8 mouse cellular contexts compared by ENCODE assay signal in genomic region chr11:70432048-70432894, GRCm38 (mm10). TPM values are rescaled to one million over a fixed set of nuclear protein-coding genes. Genes with fewer than 3 reads are reported as not detected.
DNase-seq lines count a peak whose midpoint lies in the region; ATAC-seq and TF ChIP-seq lines count a peak whose summit lies in the region.

Gene Arrb2 (plus strand): TSS chr11:70432635.

- ATAC-seq in kidney, embryonic 14.5 days (ENCODE audit: low FRiP score, low TSS enrichment) = peak; percentile 97
- ATAC-seq in limb, embryonic 15.5 days (ENCODE audit: insufficient number of reproducible peaks, low FRiP score, low TSS enrichment, low read depth) = peak; percentile 96

- H3K4me1 ChIP-seq in bone marrow macrophage, adult 2 months (ENCODE audit: control insufficient read depth, insufficient read depth, low read length) = peaks cover 26% of the 10 kb centered on the region
- peaks cover 5% of the 10 kb centered on the region for H3K4me1 ChIP-seq in embryonic fibroblast, embryonic 13.5 days (ENCODE audit: control insufficient read depth, insufficient read depth, low read length)
- peaks cover 10% of the 10 kb centered on the region for H3K4me1 ChIP-seq in kidney, embryonic 14.5 days (ENCODE audit: control insufficient read depth, insufficient read depth, low read length)
- H3K4me1 ChIP-seq in limb, embryonic 15.5 days = peaks cover 14% of the 10 kb centered on the region

- TF ChIP-seq CTCF in bone marrow macrophage, adult 2 months (IDR thresholded peaks at IDR 0.05; ENCODE audit: low read depth, low read length) = peak; percentile 50; the same call in 1 of the 2 replicates
- peak; percentile 80; the same call in 1 of the 2 replicates for TF ChIP-seq CTCF in embryonic fibroblast, embryonic 13.5 days (IDR thresholded peaks at IDR 0.05; ENCODE audit: borderline replicate concordance, insufficient read depth, low read length)

- no peaks in the 10 kb centered on the region for H3K27me3 ChIP-seq in kidney, embryonic 14.5 days (ENCODE audit: control insufficient read depth, insufficient read depth, low read length)
- H3K27me3 ChIP-seq in limb, embryonic 15.5 days = no peaks in the 10 kb centered on the region

- peaks cover 9% of the 10 kb centered on the region; the same call in 1 of the 2 replicates for H3K36me3 ChIP-seq in kidney, embryonic 14.5 days (ENCODE audit: control insufficient read depth, insufficient read depth, low read length)
- peaks cover 18% of the 10 kb centered on the region for H3K36me3 ChIP-seq in limb, embryonic 15.5 days

- peak within 1 kb of the TSS; percentile 70 for H3K4me3 ChIP-seq in bone marrow macrophage, adult 2 months (ENCODE audit: insufficient read depth, low read length)
- H3K4me3 ChIP-seq in embryonic fibroblast, embryonic 13.5 days (ENCODE audit: insufficient read depth, low read length) = peak within 1 kb of the TSS; percentile 83
- peak within 1 kb of the TSS; percentile 61 for H3K4me3 ChIP-seq in kidney, embryonic 14.5 days (ENCODE audit: low read length)
- H3K4me3 ChIP-seq in limb, embryonic 15.5 days = peak within 1 kb of the TSS; percentile 83

- H3K4me2 ChIP-seq in kidney, embryonic 14.5 days (replicated peaks; ENCODE audit: low read depth, low read length) = peak within 1 kb of the TSS; percentile 63
- H3K4me2 ChIP-seq in limb, embryonic 15.5 days = peak within 1 kb of the TSS; percentile 82

- H3K9ac ChIP-seq in kidney, embryonic 14.5 days (ENCODE audit: low read depth, low read length) = peak within 1 kb of the TSS; percentile 73
- H3K9ac ChIP-seq in limb, embryonic 15.5 days = peak within 1 kb of the TSS; percentile 76

- peak; percentile 97 for DNase-seq in A20 (ENCODE audit: low read depth, low spot score)
- DNase-seq in heart, adult 9 months (ENCODE audit: low spot score in 2 of 2) = peak; percentile 98
- peak; percentile 93 to 96 for DNase-seq in monocyte, adult 2 months (ENCODE audit: low read depth in 1 of 2, low spot score in 2 of 2)
- peak; percentile 97 to 98 for DNase-seq in spleen, postnatal 36 days (ENCODE audit: low spot score in 2 of 2)

- under 1% methylated on average over 70 of the region's 75 CpGs for WGBS in kidney, embryonic 14.5 days
- under 1% methylated on average over 73 of the region's 75 CpGs for WGBS in limb, embryonic 15.5 days

- H3K27ac ChIP-seq in bone marrow macrophage, adult 2 months (ENCODE audit: insufficient read depth, low read depth, low read length) = peak within 1 kb of the TSS; percentile 92
- no peak within 1 kb of the TSS for H3K27ac ChIP-seq in embryonic fibroblast, embryonic 13.5 days (ENCODE audit: insufficient read depth, low read length)
- peak within 1 kb of the TSS; percentile 44 for H3K27ac ChIP-seq in kidney, embryonic 14.5 days (ENCODE audit: low read depth, low read length)
- peak within 1 kb of the TSS; percentile 83 for H3K27ac ChIP-seq in limb, embryonic 15.5 days

- H3K9me3 ChIP-seq in kidney, embryonic 14.5 days (ENCODE audit: control insufficient read depth, low read length) = no peaks in the 10 kb centered on the region
- no peaks in the 10 kb centered on the region for H3K9me3 ChIP-seq in limb, embryonic 15.5 days

- no peak for TF ChIP-seq POLR2A in bone marrow macrophage, adult 2 months (IDR thresholded peaks at IDR 0.05; ENCODE audit: borderline replicate concordance, low read depth, low read length)
- TF ChIP-seq POLR2A in embryonic fibroblast, embryonic 13.5 days (IDR thresholded peaks at IDR 0.05; ENCODE audit: low read depth, low read length) = peak; percentile 73

RNA-seq across cellular contexts. Expression of gene Arrb2, which starts in this region (rescaled TPM):
- polyA plus RNA-seq in bone marrow macrophage, adult 2 months (2012; ENCODE audit: insufficient read depth, insufficient read length, missing spikeins) = 520 and 549 TPM in 2 replicates
- 9.1 and 10.1 TPM in 2 replicates for polyA plus RNA-seq in embryonic fibroblast, embryonic 13.5 days (2011; ENCODE audit: insufficient read length, low read depth, missing spikeins)
- 11.0 and 23.3 TPM in 2 replicates for polyA plus RNA-seq in kidney, embryonic 14.5 days (2014; fragmentation: Nextera tagmentation; extraction: Ambion mirVana)
- 19.6 and 22.2 TPM in 2 replicates for polyA plus RNA-seq in limb, embryonic 15.5 days (2015; fragmentation: Nextera tagmentation; extraction: Ambion mirVana)

Comparison
In these comparisons a context has a peak if more than half of its experiments do, and no peak if none do; other contexts are left out.
1. RNA of gene Arrb2 (polyA plus RNA-seq): 520 to 549 TPM in bone marrow macrophage, adult 2 months; 19.6 to 22.2 TPM in limb, embryonic 15.5 days, 11.0 to 23.3 TPM in kidney, embryonic 14.5 days and 9.1 to 10.1 TPM in embryonic fibroblast, embryonic 13.5 days; every median in the first group is over 10 times any median in the second.
2. Peak in every context shown above with its lines, with median percentiles within 50 percentile points of each other: DNase-seq and H3K4me3 ChIP-seq.